Mouse (Mus musculus) heart, embryonic 11.5 days (tissue): Measurements from ENCODE around the gene Tmsb15b2. TPM values are rescaled to one million over a fixed set of nuclear protein-coding genes. Genes with fewer than 3 reads are reported as not detected.
"Not testable (repeated sequence)": the region's sequence is repeated elsewhere in the genome, so short reads cannot be mapped to it uniquely, and the experiment has no call there.

Source experiments
- ATAC-seq: fragments of 200-750 bp; cut with Nextera tagmentation; replicated peaks from 2 replicates; pipeline ENCODE4 v1.8.0; 2017; ENCODE audit warnings: moderate library complexity; ENCODE audit not compliant: insufficient number of reproducible peaks, low FRiP score, low TSS enrichment
- H3K27ac ChIP-seq: fragments of 300-500 bp; sonication (generic); 2 replicates; pipeline ENCODE4 v1.5.1; 2014; ENCODE audit warnings: mild to moderate bottlenecking, low read depth, low read length
- H3K27me3 ChIP-seq: fragments of 300-500 bp; sonication (generic); 2 replicates; pipeline ENCODE4 v1.6.1; 2014; ENCODE audit warnings: mild to moderate bottlenecking, low read length, mixed read lengths; ENCODE audit not compliant: control insufficient read depth, insufficient read depth
- H3K36me3 ChIP-seq: fragments of 300-500 bp; sonication (generic); 2 replicates; pipeline ENCODE4 v1.6.1; 2014; ENCODE audit warnings: mild to moderate bottlenecking, low read length, moderate library complexity, mixed read lengths; ENCODE audit not compliant: control insufficient read depth, insufficient read depth
- H3K4me1 ChIP-seq: fragments of 300-500 bp; sonication (generic); 2 replicates; pipeline ENCODE4 v1.6.1; 2014; ENCODE audit warnings: low read length; ENCODE audit not compliant: control insufficient read depth, insufficient read depth
- H3K4me2 ChIP-seq: fragments of 300-500 bp; sonication (generic); 2 replicates; pipeline ENCODE4 v1.6.1; 2014; ENCODE audit warnings: mild to moderate bottlenecking, moderate library complexity
- H3K4me3 ChIP-seq: fragments of 300-500 bp; sonication (generic); 2 replicates; pipeline ENCODE4 v1.5.1; 2014; ENCODE audit warnings: low read depth, low read length
- H3K9ac ChIP-seq: fragments of 300-500 bp; sonication (generic); 2 replicates; pipeline ENCODE4 v1.6.1; 2014; ENCODE audit warnings: mild to moderate bottlenecking, low read depth, low read length, moderate library complexity
- H3K9me3 ChIP-seq: fragments of 300-500 bp; sonication (generic); replicated peaks from 2 replicates; pipeline ENCODE4 v1.6.1; 2016; ENCODE audit warnings: low read length; ENCODE audit not compliant: control insufficient read depth
- WGBS: fragments of 180-500 bp; shearing (Covaris S2); extraction: QIAGEN DNeasy Blood & Tissue Kit; methylation state at CpG from one replicate; pipeline ENCODE4 v1.1.7; 2014; ENCODE audit not compliant: insufficient replicate concordance; 5-methylcytosine and 5-hydroxymethylcytosine counted together
- polyA plus RNA-seq: library from polyadenylated mRNA; unstranded; fragments of >200 nt; fragmentation: Nextera tagmentation; extraction: Ambion mirVana; gene quantifications from 2 replicates; pipeline ENCODE4 v1.2.1, GENCODE M21; 2014

Gene Tmsb15b2
- polyA plus RNA-seq, result 11.9 and 22.9 TPM in 2 replicates

DNA sequence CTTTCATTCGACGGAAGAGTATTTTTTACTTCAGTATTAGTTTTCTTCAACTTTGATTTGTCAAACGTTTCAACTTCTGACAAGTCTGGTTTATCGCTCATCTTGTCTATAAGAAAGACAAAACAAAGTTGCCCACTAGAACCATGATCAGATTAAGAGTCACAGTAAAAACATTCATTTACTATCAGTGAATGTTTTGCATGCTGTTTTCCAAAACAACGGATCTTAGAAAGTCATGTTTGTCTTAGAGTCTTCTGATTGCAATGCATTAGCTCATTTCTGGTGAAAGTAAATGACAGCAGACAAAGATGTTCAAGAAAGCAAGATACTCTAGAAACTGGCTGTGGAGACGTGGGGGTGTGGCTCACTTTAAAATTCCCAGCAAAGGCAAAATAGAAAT, at the start of gene Tmsb15b2:
TSS of gene Tmsb15b2 (minus strand) at position 101 of the 400 bp plus-strand sequence.
- H3K27ac ChIP-seq, result not testable (repeated sequence)

GRCm38 (mm10) chrX:137019310-137019709, 44.0 kb upstream of the Tmsb15b2 start:
- Histone ChIP-seq H3K9ac (no peak overlapping the region), H3K27ac (no peak overlapping the region), H3K4me2 (no peak overlapping the region), H3K9me3 (no peaks in the 10 kb centered on the region), H3K4me3 (no peak overlapping the region), H3K27me3 (no peaks in the 10 kb centered on the region), H3K4me1 (no peaks in the 10 kb centered on the region), H3K36me3 (no peaks in the 10 kb centered on the region)
- WGBS, result 24% methylated on average over 1 of the region's 1 CpGs
- ATAC-seq, result no peak

More for the DNA sequence above, at the start of gene Tmsb15b2:
- H3K4me3 ChIP-seq, result peak within 1 kb of the TSS; percentile 42
- not testable (repeated sequence) for H3K27me3 ChIP-seq, ATAC-seq, H3K9ac ChIP-seq, H3K36me3 ChIP-seq, H3K4me1 ChIP-seq, H3K9me3 ChIP-seq
- 78% methylated on average over 6 of the region's 6 CpGs for WGBS
- peak within 1 kb of the TSS; percentile 60 for H3K4me2 ChIP-seq

GRCm38 (mm10) chrX:137017668-137018067, 42.4 kb upstream of the Tmsb15b2 start:
- no peak overlapping the region for H3K27ac ChIP-seq
- H3K4me2 ChIP-seq, result no peak overlapping the region
- H3K9ac ChIP-seq, result no peak overlapping the region
- 65% methylated on average over 1 of the region's 1 CpGs for WGBS
- no peaks in the 10 kb centered on the region for H3K27me3 ChIP-seq
- no peaks in the 10 kb centered on the region for H3K36me3 ChIP-seq
- no peak for ATAC-seq
- H3K4me1 ChIP-seq, result no peaks in the 10 kb centered on the region
- H3K4me3 ChIP-seq, result no peak overlapping the region
- no peaks in the 10 kb centered on the region for H3K9me3 ChIP-seq

- no peaks in the 10 kb centered on the region for H3K36me3 ChIP-seq
- no peak for ATAC-seq
- H3K9ac ChIP-seq, result no peak overlapping the region
- 52% methylated on average over 6 of the region's 6 CpGs for WGBS
- H3K9me3 ChIP-seq, result no peaks in the 10 kb centered on the region
- H3K27ac ChIP-seq, result no peak overlapping the region
- no peaks in the 10 kb centered on the region for H3K27me3 ChIP-seq
- no peak overlapping the region for H3K4me3 ChIP-seq
- H3K4me1 ChIP-seq, result no peaks in the 10 kb centered on the region
- no peak overlapping the region for H3K4me2 ChIP-seq
These were observed 39.9 kb upstream of the Tmsb15b2 start for GRCm38 (mm10) chrX:137015099-137015709.

DNA sequence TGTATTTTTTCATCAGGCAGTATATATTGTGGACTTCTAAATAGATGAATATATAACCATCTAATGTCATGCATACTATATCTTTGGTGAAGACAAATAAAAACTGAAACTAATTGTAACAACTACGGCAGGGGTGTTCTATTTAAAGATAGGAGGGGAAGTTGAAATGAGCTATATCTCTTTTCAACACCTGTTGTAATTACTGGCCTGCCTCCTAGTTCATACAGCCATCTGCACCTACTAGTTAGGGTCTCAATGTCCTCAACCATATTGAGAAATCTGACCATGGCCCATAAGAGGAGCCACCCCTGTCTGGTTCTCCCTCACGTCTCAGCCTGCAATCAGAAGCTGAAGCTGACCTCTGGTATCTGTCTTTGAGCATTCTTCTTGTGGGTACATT, 21.0 kb upstream of the Tmsb15b2 start:
- ATAC-seq, result no peak
- H3K9me3 ChIP-seq, result no peaks in the 10 kb centered on the region
- H3K9ac ChIP-seq, result no peak overlapping the region
- no peak overlapping the region for H3K4me2 ChIP-seq
- no peak overlapping the region for H3K4me3 ChIP-seq
- 64% methylated on average over 2 of the region's 2 CpGs for WGBS
- H3K27ac ChIP-seq, result no peak overlapping the region
- H3K36me3 ChIP-seq, result no peaks in the 10 kb centered on the region
- H3K4me1 ChIP-seq, result no peaks in the 10 kb centered on the region
- H3K27me3 ChIP-seq, result peaks cover 12% of the 10 kb centered on the region

DNA sequence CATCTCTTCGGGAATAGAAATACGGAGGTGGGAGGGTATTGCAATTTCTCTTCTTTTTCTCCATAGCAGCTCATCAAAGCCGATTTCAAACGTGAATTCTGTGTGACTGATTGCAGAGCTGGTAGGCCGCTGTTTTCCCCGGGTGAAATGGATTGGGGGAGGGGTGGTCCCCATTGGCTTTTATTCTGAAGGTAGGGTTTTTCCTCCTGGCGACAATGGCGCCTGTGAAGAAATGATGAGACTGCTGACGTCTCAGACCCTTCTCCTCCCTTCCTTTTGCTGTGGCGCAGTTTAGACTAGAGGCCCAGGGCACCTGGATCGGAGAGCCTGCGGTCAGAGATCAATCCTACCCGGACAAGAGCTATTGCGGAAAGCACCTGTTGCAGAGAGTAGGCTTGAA, 18.3 kb upstream of the Tmsb15b2 start:
- ATAC-seq, result no peak
- no peak overlapping the region for H3K27ac ChIP-seq
- no peaks in the 10 kb centered on the region for H3K36me3 ChIP-seq
- H3K27me3 ChIP-seq, result peaks cover 12% of the 10 kb centered on the region
- 37% methylated on average over 14 of the region's 14 CpGs for WGBS
- H3K4me1 ChIP-seq, result no peaks in the 10 kb centered on the region
- H3K9me3 ChIP-seq, result no peaks in the 10 kb centered on the region
- peak overlapping the region; percentile 68 for H3K4me2 ChIP-seq
- no peak overlapping the region for H3K9ac ChIP-seq
- H3K4me3 ChIP-seq, result no peak overlapping the region

- H3K4me3 ChIP-seq, result peak within 1 kb of the TSS; percentile 36
- 16% methylated on average over 26 of the region's 26 CpGs for WGBS
- 0 out of 2 replicates have a peak, but pooled peaks have one; percentile 77 for ATAC-seq
- peaks cover 12% of the 10 kb centered on the region for H3K27me3 ChIP-seq
- no peaks in the 10 kb centered on the region for H3K4me1 ChIP-seq
- H3K36me3 ChIP-seq, result no peaks in the 10 kb centered on the region
- no peak within 1 kb of the TSS for H3K9ac ChIP-seq
- H3K9me3 ChIP-seq, result no peaks in the 10 kb centered on the region
- H3K27ac ChIP-seq, result no peak within 1 kb of the TSS
- peak within 1 kb of the TSS; percentile 68 for H3K4me2 ChIP-seq
These were observed 17.8 kb upstream of the Tmsb15b2 start, which contains the start of gene Zcchc18 for GRCm38 (mm10) chrX:136992978-136993547. Zcchc18 (plus strand) TSS chrX:136993155.

GRCm38 (mm10) chrX:136992191-136992965, 17.1 kb upstream of the Tmsb15b2 start:
- no peaks in the 10 kb centered on the region for H3K4me1 ChIP-seq
- H3K27me3 ChIP-seq, result peaks cover 12% of the 10 kb centered on the region
- H3K4me3 ChIP-seq, result peak overlapping the region; percentile 36
- peak overlapping the region; percentile 68 for H3K4me2 ChIP-seq
- H3K9me3 ChIP-seq, result no peaks in the 10 kb centered on the region
- H3K9ac ChIP-seq, result no peak overlapping the region
- 21% methylated on average over 19 of the region's 19 CpGs for WGBS
- H3K36me3 ChIP-seq, result no peaks in the 10 kb centered on the region
- H3K27ac ChIP-seq, result no peak overlapping the region
- ATAC-seq, result no peak
